In genomic region chr5:114657426-114657825, GRCm38 (mm10) we compare ENCODE assay signal across 8 mouse cellular contexts. TPM values are rescaled to one million over a fixed set of nuclear protein-coding genes. Genes with fewer than 3 reads are reported as not detected.
DNase-seq lines count a peak whose midpoint lies in the region; ATAC-seq lines count a peak whose summit lies in the region.

No protein-coding gene starts in this region.

- DNase-seq in lung, adult 18-20 months, result no peak
- DNase-seq in yolk sac, embryonic 10.5 days (ENCODE audit: low spot score), result no peak
- no peak for DNase-seq in left cerebral cortex, adult 11 months (ENCODE audit: low spot score)
- no peak for DNase-seq in ovary, postnatal 14 days (ENCODE audit: low spot score)

- H3K4me1 ChIP-seq in lung, embryonic 16.5 days (replicated peaks; ENCODE audit: control insufficient read depth, insufficient read depth, low read length), result peaks cover 11% of the 10 kb centered on the region
- peaks cover 11% of the 10 kb centered on the region for H3K4me1 ChIP-seq in forebrain, embryonic 16.5 days (replicated peaks; ENCODE audit: control insufficient read depth, insufficient read depth, low read length)
- peaks cover 17% of the 10 kb centered on the region for H3K4me1 ChIP-seq in kidney, embryonic 16.5 days (ENCODE audit: insufficient read depth, low read length)
- peaks cover 11% of the 10 kb centered on the region for H3K4me1 ChIP-seq in neural tube, embryonic 13.5 days (replicated peaks)

- peak overlapping the region; percentile 57 for H3K4me3 ChIP-seq in lung, embryonic 16.5 days (ENCODE audit: low read length)
- no peak overlapping the region for H3K4me3 ChIP-seq in forebrain, embryonic 16.5 days (replicated peaks; ENCODE audit: low read length)
- H3K4me3 ChIP-seq in kidney, embryonic 16.5 days (ENCODE audit: low read length), result peak overlapping the region; percentile 62
- H3K4me3 ChIP-seq in neural tube, embryonic 13.5 days, result peak overlapping the region; percentile 39

- H3K9me3 ChIP-seq in lung, embryonic 16.5 days (ENCODE audit: control insufficient read depth, low read length), result no peaks in the 10 kb centered on the region
- no peaks in the 10 kb centered on the region for H3K9me3 ChIP-seq in forebrain, embryonic 16.5 days (ENCODE audit: control insufficient read depth, low read length)
- no peaks in the 10 kb centered on the region for H3K9me3 ChIP-seq in kidney, embryonic 16.5 days (ENCODE audit: low read length)
- no peaks in the 10 kb centered on the region for H3K9me3 ChIP-seq in neural tube, embryonic 13.5 days

- no peak overlapping the region for H3K27ac ChIP-seq in lung, embryonic 16.5 days (ENCODE audit: low read length)
- no peak overlapping the region for H3K27ac ChIP-seq in forebrain, embryonic 16.5 days (ENCODE audit: low read length)
- peak overlapping the region; percentile 60 for H3K27ac ChIP-seq in kidney, embryonic 16.5 days (ENCODE audit: low read length)
- no peak overlapping the region for H3K27ac ChIP-seq in neural tube, embryonic 13.5 days (replicated peaks)

- WGBS in lung, embryonic 16.5 days, result 25% methylated on average over 10 of the region's 10 CpGs
- 17% methylated on average over 10 of the region's 10 CpGs for WGBS in forebrain, embryonic 16.5 days
- 29% methylated on average over 10 of the region's 10 CpGs for WGBS in kidney, embryonic 16.5 days
- WGBS in neural tube, embryonic 13.5 days, result 34% methylated on average over 10 of the region's 10 CpGs

- no peak for ATAC-seq in lung, embryonic 16.5 days (ENCODE audit: low read depth)
- ATAC-seq in forebrain, embryonic 16.5 days, result no peak
- peak; percentile 76 for ATAC-seq in kidney, embryonic 16.5 days (ENCODE audit: low FRiP score, low TSS enrichment)
- no peak for ATAC-seq in neural tube, embryonic 13.5 days (ENCODE audit: low read depth)

- H3K4me2 ChIP-seq in lung, embryonic 16.5 days (ENCODE audit: low read depth, low read length), result peak overlapping the region; percentile 94
- peak overlapping the region; percentile 64; the same call in 1 of the 2 replicates for H3K4me2 ChIP-seq in forebrain, embryonic 16.5 days (ENCODE audit: low read length)
- H3K4me2 ChIP-seq in kidney, embryonic 16.5 days (replicated peaks; ENCODE audit: low read depth, low read length), result peak overlapping the region; percentile 87
- H3K4me2 ChIP-seq in neural tube, embryonic 13.5 days, result peak overlapping the region; percentile 64; the same call in 1 of the 2 replicates

- no peaks in the 10 kb centered on the region for H3K36me3 ChIP-seq in lung, embryonic 16.5 days (ENCODE audit: control insufficient read depth, insufficient read depth, low read length)
- H3K36me3 ChIP-seq in forebrain, embryonic 16.5 days (ENCODE audit: control insufficient read depth, insufficient read depth), result no peaks in the 10 kb centered on the region
- no peaks in the 10 kb centered on the region for H3K36me3 ChIP-seq in kidney, embryonic 16.5 days (ENCODE audit: insufficient read depth, low read length)
- no peaks in the 10 kb centered on the region for H3K36me3 ChIP-seq in neural tube, embryonic 13.5 days

- peaks cover 31% of the 10 kb centered on the region for H3K27me3 ChIP-seq in lung, embryonic 16.5 days (ENCODE audit: control insufficient read depth, insufficient read depth, low read depth, low read length)
- peaks cover 22% of the 10 kb centered on the region for H3K27me3 ChIP-seq in forebrain, embryonic 16.5 days (replicated peaks; ENCODE audit: control insufficient read depth, insufficient read depth, low read length)
- H3K27me3 ChIP-seq in kidney, embryonic 16.5 days (ENCODE audit: insufficient read depth, low read length), result peaks cover 16% of the 10 kb centered on the region; the same call in 1 of the 2 replicates
- H3K27me3 ChIP-seq in neural tube, embryonic 13.5 days, result peaks cover 60% of the 10 kb centered on the region

- peak overlapping the region; percentile 70 for H3K9ac ChIP-seq in lung, embryonic 16.5 days (ENCODE audit: low read length)
- no peak overlapping the region for H3K9ac ChIP-seq in forebrain, embryonic 16.5 days (replicated peaks; ENCODE audit: low read depth, low read length)
- H3K9ac ChIP-seq in kidney, embryonic 16.5 days (replicated peaks; ENCODE audit: low read length), result peak overlapping the region; percentile 77
- peak overlapping the region; percentile 56 for H3K9ac ChIP-seq in neural tube, embryonic 13.5 days

RNA-seq across cellular contexts. Expression of gene Trpv4, which starts 0.8 kb away (rescaled TPM):
- polyA plus RNA-seq in lung, embryonic 16.5 days (2015; fragmentation: Nextera tagmentation; extraction: Ambion mirVana), result 2.8 and 2.9 TPM in 2 replicates
- 0.75 and 1.2 TPM in 2 replicates for polyA plus RNA-seq in forebrain, embryonic 16.5 days (2015; fragmentation: Nextera tagmentation; extraction: Ambion mirVana)
- polyA plus RNA-seq in kidney, embryonic 16.5 days (2015; fragmentation: Nextera tagmentation; extraction: Ambion mirVana), result 33.4 and 33.6 TPM in 2 replicates
- polyA plus RNA-seq in neural tube, embryonic 13.5 days (2015; fragmentation: Nextera tagmentation; extraction: Ambion mirVana), result 0.81 and 1.5 TPM in 2 replicates

RNA-seq across cellular contexts. Expression of gene Gltp, which starts 33.4 kb away (rescaled TPM):
- 104 and 105 TPM in 2 replicates for polyA plus RNA-seq in lung, embryonic 16.5 days (2015; fragmentation: Nextera tagmentation; extraction: Ambion mirVana)
- polyA plus RNA-seq in forebrain, embryonic 16.5 days (2015; fragmentation: Nextera tagmentation; extraction: Ambion mirVana), result 30.8 and 32.9 TPM in 2 replicates
- polyA plus RNA-seq in kidney, embryonic 16.5 days (2015; fragmentation: Nextera tagmentation; extraction: Ambion mirVana), result 86.0 and 89.6 TPM in 2 replicates
- polyA plus RNA-seq in neural tube, embryonic 13.5 days (2015; fragmentation: Nextera tagmentation; extraction: Ambion mirVana), result 41.4 and 48.5 TPM in 2 replicates

RNA-seq across cellular contexts. Expression of gene Tchp, which starts 50.1 kb away (rescaled TPM):
- 11.5 and 14.0 TPM in 2 replicates for polyA plus RNA-seq in lung, embryonic 16.5 days (2015; fragmentation: Nextera tagmentation; extraction: Ambion mirVana)
- polyA plus RNA-seq in forebrain, embryonic 16.5 days (2015; fragmentation: Nextera tagmentation; extraction: Ambion mirVana), result 12.7 and 16.0 TPM in 2 replicates
- polyA plus RNA-seq in kidney, embryonic 16.5 days (2015; fragmentation: Nextera tagmentation; extraction: Ambion mirVana), result 15.5 and 16.1 TPM in 2 replicates
- 18.3 and 19.0 TPM in 2 replicates for polyA plus RNA-seq in neural tube, embryonic 13.5 days (2015; fragmentation: Nextera tagmentation; extraction: Ambion mirVana)
